Mouse (Mus musculus) forebrain, embryonic 16.5 days (tissue): ENCODE measurements around the gene Prrx1. TPM values are rescaled to one million over a fixed set of nuclear protein-coding genes. Genes with fewer than 3 reads are reported as not detected.

Experiments
- ATAC-seq: fragments of 200-750 bp; cut with Nextera tagmentation; 2 replicates; pipeline ENCODE4 v1.8.0; 2017; ENCODE audit warnings: mild to moderate bottlenecking, moderate library complexity
- H3K27ac ChIP-seq: fragments of 300-500 bp; sonication (generic); 2 replicates; pipeline ENCODE4 v1.5.1; 2014; ENCODE audit warnings: low read length, control low read depth
- H3K27me3 ChIP-seq: fragments of 300-500 bp; sonication (generic); replicated peaks from 2 replicates; pipeline ENCODE4 v1.6.1; 2014; ENCODE audit warnings: low read length; ENCODE audit not compliant: control insufficient read depth, insufficient read depth
- H3K36me3 ChIP-seq: fragments of 300-500 bp; sonication (generic); 2 replicates; pipeline ENCODE4 v1.6.1; 2014; ENCODE audit not compliant: control insufficient read depth, insufficient read depth
- H3K4me1 ChIP-seq: fragments of 300-500 bp; sonication (generic); replicated peaks from 2 replicates; pipeline ENCODE4 v1.6.1; 2014; ENCODE audit warnings: low read length; ENCODE audit not compliant: control insufficient read depth, insufficient read depth
- H3K4me2 ChIP-seq: fragments of 300-500 bp; sonication (generic); 2 replicates; pipeline ENCODE4 v1.6.1; 2014; ENCODE audit warnings: mild to moderate bottlenecking, low read length, control low read depth
- H3K4me3 ChIP-seq: fragments of 300-500 bp; sonication (generic); replicated peaks from 2 replicates; pipeline ENCODE4 v1.5.1; 2014; ENCODE audit warnings: mild to moderate bottlenecking, low read length, control low read depth
- H3K9ac ChIP-seq: fragments of 300-500 bp; sonication (generic); replicated peaks from 2 replicates; pipeline ENCODE4 v1.6.1; 2014; ENCODE audit warnings: low read depth, low read length, control low read depth
- H3K9me3 ChIP-seq: fragments of 300-500 bp; sonication (generic); 2 replicates; pipeline ENCODE4 v1.6.1; 2016; ENCODE audit warnings: low read length; ENCODE audit not compliant: control insufficient read depth
- WGBS: fragments of 180-500 bp; shearing (Covaris S2); extraction: QIAGEN DNeasy Blood & Tissue Kit; methylation state at CpG from one replicate; pipeline ENCODE4 v1.1.7; 2014; 5-methylcytosine and 5-hydroxymethylcytosine counted together
- polyA plus RNA-seq: library from polyadenylated mRNA; unstranded; fragments of >200 nt; fragmentation: Nextera tagmentation; extraction: Ambion mirVana; gene quantifications from 2 replicates; pipeline ENCODE4 v1.2.1, GENCODE M21; 2015

The Prrx1 gene
- polyA plus RNA-seq, result 3.4 and 6.3 TPM in 2 replicates

- Histone ChIP-seq H3K27ac (no peak within 1 kb of the TSS), H3K36me3 (no peaks in the 10 kb centered on the region), H3K4me2 (peak within 1 kb of the TSS; percentile 96), H3K9me3 (no peaks in the 10 kb centered on the region), H3K9ac (peak within 1 kb of the TSS; percentile 65), H3K4me1 (peaks cover 49% of the 10 kb centered on the region), H3K4me3 (peak within 1 kb of the TSS; percentile 52), H3K27me3 (peaks cover 27% of the 10 kb centered on the region)
- peak; percentile 74 for ATAC-seq
- WGBS, result under 1% methylated on average over 17 of the region's 17 CpGs
These were observed at the start of gene Prrx1 for GRCm38 (mm10) chr1:163313101-163313773. Gene Prrx1 (minus strand): TSS chr1:163313710.

GRCm38 (mm10) chr1:163362202-163362601 is 48.7 kb upstream of the Prrx1 start:
- 68% methylated on average over 8 of the region's 8 CpGs for WGBS
- ATAC-seq, result no peak
- no peak overlapping the region for H3K4me2 ChIP-seq

GRCm38 (mm10) chr1:163361376-163361775 is 47.9 kb upstream of the Prrx1 start:
- WGBS, result 68% methylated on average over 5 of the region's 5 CpGs
- no peak overlapping the region for H3K9ac ChIP-seq
- no peak for ATAC-seq

More at GRCm38 (mm10) chr1:163362202-163362601, 48.7 kb upstream of the Prrx1 start:
- no peak overlapping the region for H3K4me3 ChIP-seq
- H3K9me3 ChIP-seq, result no peaks in the 10 kb centered on the region
- H3K36me3 ChIP-seq, result no peaks in the 10 kb centered on the region
- no peaks in the 10 kb centered on the region for H3K4me1 ChIP-seq
- no peak overlapping the region for H3K27ac ChIP-seq
- no peaks in the 10 kb centered on the region for H3K27me3 ChIP-seq
- no peak overlapping the region for H3K9ac ChIP-seq

GRCm38 (mm10) chr1:163360796-163361195 is 47.3 kb upstream of the Prrx1 start:
- Histone ChIP-seq H3K4me1 (no peaks in the 10 kb centered on the region), H3K27me3 (no peaks in the 10 kb centered on the region), H3K4me2 (no peak overlapping the region), H3K36me3 (no peaks in the 10 kb centered on the region), H3K4me3 (no peak overlapping the region), H3K9me3 (no peaks in the 10 kb centered on the region), H3K9ac (no peak overlapping the region), H3K27ac (no peak overlapping the region)
- no peak for ATAC-seq
- WGBS, result 72% methylated on average over 6 of the region's 6 CpGs

More at GRCm38 (mm10) chr1:163361376-163361775, 47.9 kb upstream of the Prrx1 start:
- Histone ChIP-seq H3K27ac (no peak overlapping the region), H3K4me1 (no peaks in the 10 kb centered on the region), H3K36me3 (no peaks in the 10 kb centered on the region), H3K4me2 (no peak overlapping the region), H3K4me3 (no peak overlapping the region), H3K9me3 (no peaks in the 10 kb centered on the region), H3K27me3 (no peaks in the 10 kb centered on the region)

GRCm38 (mm10) chr1:163359521-163359920 is 46.0 kb upstream of the Prrx1 start:
- 92% methylated on average over 3 of the region's 3 CpGs for WGBS

GRCm38 (mm10) chr1:163358165-163358564 is 44.7 kb upstream of the Prrx1 start:
- Histone ChIP-seq H3K9me3 (no peaks in the 10 kb centered on the region), H3K9ac (no peak overlapping the region), H3K36me3 (no peaks in the 10 kb centered on the region), H3K27ac (no peak overlapping the region), H3K4me1 (no peaks in the 10 kb centered on the region), H3K4me3 (no peak overlapping the region), H3K27me3 (no peaks in the 10 kb centered on the region), H3K4me2 (no peak overlapping the region)
- 70% methylated on average over 7 of the region's 7 CpGs for WGBS
- no peak for ATAC-seq

More at GRCm38 (mm10) chr1:163359521-163359920, 46.0 kb upstream of the Prrx1 start:
- Histone ChIP-seq H3K9ac (no peak overlapping the region), H3K4me2 (no peak overlapping the region), H3K36me3 (no peaks in the 10 kb centered on the region), H3K4me3 (no peak overlapping the region), H3K27ac (no peak overlapping the region), H3K4me1 (no peaks in the 10 kb centered on the region), H3K9me3 (no peaks in the 10 kb centered on the region), H3K27me3 (no peaks in the 10 kb centered on the region)
- ATAC-seq, result no peak

GRCm38 (mm10) chr1:163357733-163358132 is 44.2 kb upstream of the Prrx1 start:
- Histone ChIP-seq H3K27me3 (no peaks in the 10 kb centered on the region), H3K27ac (no peak overlapping the region), H3K9ac (no peak overlapping the region), H3K4me2 (no peak overlapping the region), H3K36me3 (no peaks in the 10 kb centered on the region), H3K9me3 (no peaks in the 10 kb centered on the region), H3K4me1 (no peaks in the 10 kb centered on the region), H3K4me3 (no peak overlapping the region)
- no peak for ATAC-seq
- WGBS, result 42% methylated on average over 6 of the region's 6 CpGs

GRCm38 (mm10) chr1:163356167-163356566 is 42.7 kb upstream of the Prrx1 start:
- H3K4me3 ChIP-seq, result no peak overlapping the region

GRCm38 (mm10) chr1:163355626-163356156 is 42.2 kb upstream of the Prrx1 start:
- Histone ChIP-seq H3K4me2 (no peak overlapping the region), H3K27ac (no peak overlapping the region), H3K36me3 (no peaks in the 10 kb centered on the region), H3K9ac (no peak overlapping the region), H3K27me3 (no peaks in the 10 kb centered on the region), H3K9me3 (no peaks in the 10 kb centered on the region), H3K4me3 (no peak overlapping the region), H3K4me1 (no peaks in the 10 kb centered on the region)
- ATAC-seq, result no peak
- WGBS, result 38% methylated on average over 3 of the region's 3 CpGs

More at GRCm38 (mm10) chr1:163356167-163356566, 42.7 kb upstream of the Prrx1 start:
- H3K9ac ChIP-seq, result no peak overlapping the region
- H3K27me3 ChIP-seq, result no peaks in the 10 kb centered on the region
- no peaks in the 10 kb centered on the region for H3K9me3 ChIP-seq
- no peaks in the 10 kb centered on the region for H3K36me3 ChIP-seq
- H3K4me1 ChIP-seq, result no peaks in the 10 kb centered on the region
- WGBS, result 56% methylated on average over 4 of the region's 4 CpGs
- no peak overlapping the region for H3K4me2 ChIP-seq
- no peak for ATAC-seq
- no peak overlapping the region for H3K27ac ChIP-seq
